Comparison of ENCODE assay signal across 19 mouse cellular contexts in the genomic region with DNA sequence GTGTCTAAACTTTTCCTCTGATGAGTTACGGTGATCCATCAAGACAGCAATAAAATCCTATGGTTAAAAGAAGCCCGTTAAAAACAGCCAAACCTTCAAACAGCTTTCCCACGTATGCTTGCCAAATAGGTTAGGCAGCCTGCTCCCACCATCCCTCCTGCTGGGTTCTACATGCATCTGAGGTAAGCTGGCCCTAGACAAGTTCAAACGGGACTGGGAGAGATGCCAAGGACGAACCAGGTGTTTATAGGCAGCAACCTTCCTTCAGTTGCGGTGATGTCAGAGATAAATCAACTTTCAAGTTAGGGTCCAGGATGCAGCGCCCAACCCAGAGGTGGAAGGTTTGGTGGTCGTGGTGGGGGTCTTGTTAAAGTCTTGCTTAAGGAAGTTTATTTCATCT.
DNase-seq lines count a peak whose midpoint lies in the region; ATAC-seq and TF ChIP-seq lines count a peak whose summit lies in the region.
"Had no signal": no experiment of that assay in that cellular context is flagged by ENCODE, and none has a peak within 500 bp of the region (broad histone marks: within the 10 kb centered on the region; RNA-seq: fewer than 3 reads in every experiment).

No protein-coding gene starts in this region.

- no peak for TF ChIP-seq CTCF in layer of hippocampus, adult 2 months (conservative IDR thresholded peaks at IDR 0.05)
- no peak for TF ChIP-seq CTCF in stomach, postnatal 0 days (IDR thresholded peaks at IDR 0.05; ENCODE audit: low read depth)

- H3K36me3 ChIP-seq in stomach, postnatal 0 days (ENCODE audit: control insufficient read depth, insufficient read depth, low read length) = no peaks in the 10 kb centered on the region
- no peaks in the 10 kb centered on the region; the same call in 1 of the 2 replicates for H3K36me3 ChIP-seq in forebrain, embryonic 10.5 days (replicated peaks)
- H3K36me3 ChIP-seq: heart, embryonic 10.5 days; hindbrain, embryonic 12.5 days; intestine, embryonic 15.5 days had no signal

- peak; percentile 47 for TF ChIP-seq EP300 in stomach, postnatal 0 days (optimal IDR thresholded peaks at IDR 0.05)

- H3K27ac ChIP-seq in layer of hippocampus, adult 2 months = no peak overlapping the region
- no peak overlapping the region for H3K27ac ChIP-seq in stomach, postnatal 0 days (replicated peaks)
- no peak overlapping the region for H3K27ac ChIP-seq in forebrain, embryonic 10.5 days
- H3K27ac ChIP-seq: embryonic facial prominence, embryonic 13.5 days; heart, embryonic 10.5 days; hindbrain, embryonic 12.5 days; hindbrain, postnatal 0 days; intestine, embryonic 15.5 days had no signal

- WGBS in stomach, postnatal 0 days = 42% methylated on average over 8 of the region's 8 CpGs
- 80% methylated on average over 8 of the region's 8 CpGs for WGBS in forebrain, embryonic 10.5 days

- ATAC-seq in stomach, postnatal 0 days (ENCODE audit: low FRiP score, low TSS enrichment) = no peak
- ATAC-seq: forebrain, embryonic 16.5 days; hindbrain, postnatal 0 days; intestine, embryonic 15.5 days had no signal

- no peak overlapping the region for H3K9ac ChIP-seq in stomach, postnatal 0 days (ENCODE audit: low read length)
- H3K9ac ChIP-seq: embryonic facial prominence, embryonic 13.5 days; hindbrain, embryonic 12.5 days; intestine, embryonic 15.5 days had no signal

- H3K4me1 ChIP-seq in stomach, postnatal 0 days (replicated peaks; ENCODE audit: control insufficient read depth, insufficient read depth) = no peaks in the 10 kb centered on the region
- no peaks in the 10 kb centered on the region for H3K4me1 ChIP-seq in forebrain, embryonic 10.5 days
- H3K4me1 ChIP-seq: embryonic facial prominence, embryonic 13.5 days; heart, embryonic 10.5 days; hindbrain, embryonic 12.5 days; intestine, embryonic 15.5 days had no signal

- H3K4me3 ChIP-seq in layer of hippocampus, adult 2 months = peak overlapping the region; percentile 37; the same call in 1 of the 2 replicates
- H3K4me3 ChIP-seq in stomach, postnatal 0 days (ENCODE audit: low read depth, low read length) = no peak overlapping the region
- no peak overlapping the region for H3K4me3 ChIP-seq in forebrain, embryonic 10.5 days
- H3K4me3 ChIP-seq: embryonic facial prominence, embryonic 13.5 days; heart, embryonic 10.5 days; hindbrain, embryonic 12.5 days; intestine, embryonic 15.5 days had no signal

- no peaks in the 10 kb centered on the region for H3K9me3 ChIP-seq in stomach, postnatal 0 days (ENCODE audit: control insufficient read depth, low read length)
- no peaks in the 10 kb centered on the region for H3K9me3 ChIP-seq in forebrain, embryonic 10.5 days
- H3K9me3 ChIP-seq: embryonic facial prominence, embryonic 13.5 days; heart, embryonic 10.5 days; hindbrain, embryonic 12.5 days; intestine, embryonic 15.5 days had no signal

- H3K27me3 ChIP-seq in stomach, postnatal 0 days (ENCODE audit: control insufficient read depth, insufficient read depth, low read length) = no peaks in the 10 kb centered on the region
- no peaks in the 10 kb centered on the region for H3K27me3 ChIP-seq in forebrain, embryonic 10.5 days (ENCODE audit: poor library complexity, severe bottlenecking)
- H3K27me3 ChIP-seq: embryonic facial prominence, embryonic 13.5 days; hindbrain, embryonic 12.5 days; intestine, embryonic 15.5 days had no signal

- DNase-seq in cerebellum, postnatal 14 days = peak; percentile 22 to 34
- DNase-seq in cerebellum, adult 9-11 months = no peak
- no peak for DNase-seq in layer of hippocampus, adult 2 months (ENCODE audit: low spot score in 2 of 2)
- DNase-seq in layer of hippocampus, adult 9-11 months = no peak
- peak; percentile 14 for DNase-seq in ovary, postnatal 36 days (ENCODE audit: low spot score)
- no peak for DNase-seq in ovary, postnatal 14 days (ENCODE audit: low spot score)
- DNase-seq in stomach, postnatal 0 days (ENCODE audit: low spot score) = no peak
- DNase-seq in forebrain, embryonic 10.5 days (ENCODE audit: extremely low spot score, low spot score) = no peak
- DNase-seq: adrenal gland, postnatal 10 days; cerebellum, adult 18-20 months; gastrocnemius, postnatal 10 days; heart, postnatal 10 days; heart, postnatal 4 days had no signal

- H3K4me2 ChIP-seq in stomach, postnatal 0 days (replicated peaks; ENCODE audit: low read depth) = no peak overlapping the region
- H3K4me2 ChIP-seq: embryonic facial prominence, embryonic 13.5 days; hindbrain, embryonic 12.5 days; intestine, embryonic 15.5 days had no signal

Comparison
In these comparisons a context has a peak if more than half of its experiments do, and no peak if none do; other contexts are left out.
1. DNase-seq: peak in cerebellum, postnatal 14 days (2 of 2) and ovary, postnatal 36 days (single experiment); none in cerebellum, adult 9-11 months (single experiment), layer of hippocampus, adult 2 months (0 of 2), layer of hippocampus, adult 9-11 months (single experiment), ovary, postnatal 14 days (single experiment), stomach, postnatal 0 days (single experiment) and forebrain, embryonic 10.5 days (single experiment).